Mouse (Mus musculus) induced T-regulatory cell, adult 2 months (primary cell): ENCODE data around the gene Smyd2.

Experiments
- DNase-seq: peaks from one replicate; pipeline ENCODE4 v3.0.0-alpha.2; 2012; ENCODE audit warnings: low read depth

Smyd2 gene

DNA sequence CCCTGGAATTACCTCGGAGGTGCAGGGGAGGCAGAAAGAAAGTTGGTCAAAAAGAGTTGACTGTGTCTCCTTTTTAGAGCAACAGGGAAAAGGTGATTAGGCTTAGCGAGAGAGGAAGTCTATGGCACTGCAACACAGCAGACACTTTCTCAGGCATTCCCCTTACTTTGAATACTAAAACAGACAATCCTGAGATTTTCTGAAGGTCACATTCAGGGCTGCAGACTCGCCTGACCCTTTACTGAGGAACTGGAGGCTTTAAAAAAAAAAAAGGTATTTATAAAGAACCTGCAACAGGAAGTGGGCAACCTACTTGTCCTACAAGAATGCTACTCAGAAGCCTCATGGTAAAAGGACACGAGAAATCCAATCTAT is 5.0 kb downstream of the Smyd2 start:
- DNase-seq: no peak

GRCm38 (mm10) chr1:189916422-189917125 is 5.6 kb downstream of the Smyd2 start:
- no peak for DNase-seq

DNA sequence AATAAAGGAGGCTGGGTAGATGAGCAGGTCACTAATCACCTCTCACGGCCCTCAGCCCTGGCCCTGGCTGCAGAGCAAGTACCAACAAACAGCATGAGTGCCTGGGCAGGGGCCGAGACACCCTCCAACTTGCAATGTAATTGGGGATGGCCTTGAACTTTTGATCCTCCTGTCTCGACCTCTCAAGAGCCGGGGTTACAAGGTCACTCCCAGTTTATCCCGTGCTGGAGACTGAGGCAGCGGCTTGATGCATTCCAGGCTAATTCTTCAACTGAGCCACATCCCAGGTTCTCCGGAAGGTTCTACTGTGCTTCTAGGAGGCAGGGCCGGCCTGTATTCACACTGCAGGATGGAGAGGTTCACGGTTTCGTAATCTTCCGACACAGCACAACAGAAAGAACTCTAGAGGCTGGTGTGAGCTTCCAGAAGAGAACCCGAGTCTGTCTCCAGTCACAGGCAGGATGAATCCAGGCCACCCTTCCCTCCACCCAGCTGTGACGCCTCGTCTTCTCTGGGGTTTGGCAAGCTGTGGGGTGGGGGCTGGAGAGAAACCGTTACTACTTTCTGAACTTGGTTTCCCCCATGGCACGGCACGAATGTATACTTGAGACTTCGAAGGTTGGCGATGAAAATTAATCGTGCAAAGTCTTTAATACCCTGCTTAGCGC is 8.9 kb downstream of the Smyd2 start:
- DNase-seq: no peak

DNA sequence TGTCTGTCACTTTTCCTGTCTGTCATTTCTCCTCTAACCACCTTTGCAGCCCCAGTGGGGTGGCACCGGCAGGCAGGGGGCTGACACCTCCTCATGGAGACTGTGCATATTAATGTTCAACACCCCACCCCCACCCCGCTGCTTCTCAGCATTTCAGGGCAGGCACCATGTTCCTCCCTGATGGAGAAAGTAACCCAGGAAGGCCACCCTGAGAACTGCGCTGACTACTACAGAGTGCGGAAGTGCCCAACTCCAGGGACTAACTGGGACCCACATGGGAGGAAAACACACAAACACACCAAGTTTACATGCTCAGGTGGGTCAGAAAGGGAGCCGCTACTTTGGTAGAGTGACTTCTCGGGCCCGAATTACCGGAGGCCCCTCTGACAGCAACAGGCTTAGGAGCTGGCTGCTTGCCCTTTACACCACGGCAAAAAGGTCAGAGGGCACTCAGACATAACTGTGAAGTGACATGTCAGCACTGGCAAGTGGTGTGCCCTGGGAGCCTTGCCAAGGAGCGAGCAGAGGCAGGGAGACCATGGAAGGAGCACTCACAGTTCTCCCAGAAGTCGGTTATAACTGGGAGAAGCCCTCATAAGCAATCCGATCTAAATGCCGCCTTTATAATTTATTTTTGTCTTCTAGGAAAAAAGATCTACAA is 11.3 kb downstream of the Smyd2 start:
- no peak for DNase-seq

DNA sequence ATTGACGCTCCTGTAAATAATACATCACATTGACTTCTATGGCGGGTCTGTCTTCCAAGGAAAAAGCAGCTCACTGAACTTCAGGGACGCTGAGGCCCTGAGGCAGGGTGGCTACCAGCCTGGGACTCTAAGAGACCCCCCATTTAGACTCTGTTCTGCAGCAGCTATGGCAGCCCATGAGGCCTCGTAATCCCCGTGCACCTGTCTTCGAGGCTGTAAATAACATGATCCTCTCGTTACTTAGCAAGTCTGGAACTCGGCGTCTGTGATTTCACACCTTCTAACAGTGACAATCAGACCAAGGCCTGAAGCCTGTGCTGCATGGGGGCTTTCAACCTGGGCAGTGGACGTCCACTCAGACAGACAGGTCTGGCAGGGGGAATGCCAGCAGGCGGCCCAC is 19.0 kb downstream of the Smyd2 start:
- DNase-seq: no peak

DNA sequence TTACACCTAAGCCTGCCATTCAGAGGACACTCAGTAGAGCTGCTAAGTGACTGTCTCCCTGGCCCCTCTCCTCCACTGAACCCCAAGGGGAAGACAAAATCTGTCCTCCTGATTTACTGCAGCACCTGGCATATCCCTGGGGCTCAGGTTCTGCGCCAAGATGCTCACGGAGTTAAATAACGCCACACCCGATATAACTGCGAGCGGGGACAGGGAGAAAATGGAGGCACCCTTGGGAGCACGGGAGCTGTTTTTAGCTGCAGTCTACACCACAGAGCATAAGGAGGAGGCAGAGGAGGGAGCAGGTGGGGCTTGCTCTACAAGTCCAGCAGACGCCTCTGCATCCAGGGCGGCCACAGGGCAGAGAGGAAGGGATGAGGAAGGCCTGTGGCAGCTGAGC is 19.8 kb downstream of the Smyd2 start:
- no peak for DNase-seq

DNA sequence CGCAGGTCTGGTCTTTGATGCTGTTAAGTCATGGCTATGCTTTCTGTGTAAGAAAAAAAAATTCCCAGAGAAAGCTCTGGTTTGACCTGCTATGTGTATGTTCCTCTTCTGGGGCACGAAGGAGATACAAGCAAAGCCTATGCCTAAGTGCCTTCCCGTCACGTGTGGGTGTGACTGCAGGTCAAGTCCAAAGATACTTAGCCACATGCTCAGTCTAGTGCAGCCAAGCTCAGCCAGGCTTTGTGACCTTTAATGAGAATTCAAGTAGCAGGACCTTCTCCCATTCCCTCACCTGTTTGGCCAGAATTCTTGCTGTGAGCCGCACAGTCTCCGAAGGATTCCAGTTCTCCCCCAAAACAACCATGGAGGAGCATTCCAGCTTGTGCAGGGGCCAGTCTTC is 22.6 kb downstream of the Smyd2 start:
- DNase-seq: no peak

DNA sequence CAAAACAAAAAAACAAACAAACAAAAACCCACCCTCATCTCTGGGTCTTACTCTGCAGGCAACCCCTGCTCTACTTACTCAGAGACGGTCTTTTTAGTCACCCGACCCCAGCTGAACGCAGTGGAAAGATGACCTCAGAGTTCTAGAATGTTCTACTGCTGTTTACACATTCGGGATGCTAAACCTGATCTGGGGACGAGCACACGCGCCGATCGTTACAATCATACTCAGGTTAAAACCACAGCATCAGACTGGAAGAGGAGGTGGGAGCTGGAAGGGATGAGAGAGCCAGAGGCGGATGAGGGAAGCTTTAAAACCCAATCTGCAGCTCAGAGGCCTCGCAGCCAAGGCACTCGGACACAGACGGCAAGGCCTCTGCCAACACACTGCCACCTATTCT is 23.5 kb downstream of the Smyd2 start:
- no peak for DNase-seq

GRCm38 (mm10) chr1:189897861-189898260 is 24.3 kb downstream of the Smyd2 start:
- DNase-seq: no peak

DNA sequence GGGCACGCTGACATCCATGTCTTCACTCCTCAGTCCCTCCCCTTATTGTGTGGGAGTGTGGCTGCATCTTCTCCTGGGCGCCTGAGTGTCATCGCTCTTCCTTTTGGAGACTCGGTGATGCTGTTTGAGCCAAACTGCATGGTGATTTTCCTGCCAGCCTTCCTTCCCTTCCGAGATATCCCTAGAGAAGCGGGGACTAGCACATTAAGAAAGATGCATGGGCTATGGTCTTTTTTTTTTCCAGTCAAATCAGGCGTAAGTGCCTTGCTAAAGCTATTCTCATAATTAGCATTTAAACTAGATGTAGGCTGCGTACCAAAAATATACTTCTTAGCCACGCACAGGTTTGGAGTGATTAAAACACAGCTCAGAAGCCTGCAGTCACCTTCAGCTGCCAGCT is 28.0 kb downstream of the Smyd2 start:
- no peak for DNase-seq

DNA sequence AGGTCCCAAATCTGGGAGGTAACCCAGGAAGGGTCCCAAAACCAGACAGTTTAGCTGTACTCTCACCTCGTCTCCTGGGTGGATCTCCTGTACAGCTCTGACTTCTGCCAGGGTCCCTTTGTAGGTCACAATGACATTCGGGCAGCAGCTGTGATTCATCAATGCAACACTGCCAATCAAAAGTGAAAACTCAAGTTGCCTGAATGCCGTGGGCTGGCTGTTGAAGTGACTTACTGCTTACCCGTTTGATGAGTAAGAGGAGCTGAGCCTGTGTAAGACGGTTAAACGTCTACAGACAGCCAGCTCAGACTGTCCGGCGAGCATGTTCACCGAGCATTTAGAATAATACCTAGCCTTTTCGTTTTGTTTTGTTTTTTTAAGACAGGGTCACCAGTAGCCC is 33.4 kb downstream of the Smyd2 start:
- DNase-seq: no peak

GRCm38 (mm10) chr1:189887518-189887917 is 34.6 kb downstream of the Smyd2 start:
- peak; percentile 68 for DNase-seq

DNA sequence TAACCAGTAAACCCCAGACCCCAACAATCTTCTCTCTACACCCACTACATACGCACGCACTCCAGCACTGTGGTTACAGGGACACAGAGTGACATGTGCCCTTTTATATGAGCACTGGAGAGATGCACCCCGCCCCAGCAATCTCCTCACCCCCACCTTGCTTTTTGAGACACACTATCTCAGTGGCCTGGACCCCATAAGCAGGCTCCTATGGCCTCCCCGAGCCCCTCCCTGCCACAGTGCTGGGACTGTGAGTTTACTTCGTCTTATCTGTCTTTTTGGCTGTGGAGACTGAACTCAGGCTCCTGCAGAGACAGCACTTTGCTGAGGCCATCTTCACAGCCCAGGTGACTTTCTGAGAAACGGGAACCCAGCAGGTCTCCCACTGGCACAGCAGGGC is 36.2 kb downstream of the Smyd2 start:
- no peak for DNase-seq

DNA sequence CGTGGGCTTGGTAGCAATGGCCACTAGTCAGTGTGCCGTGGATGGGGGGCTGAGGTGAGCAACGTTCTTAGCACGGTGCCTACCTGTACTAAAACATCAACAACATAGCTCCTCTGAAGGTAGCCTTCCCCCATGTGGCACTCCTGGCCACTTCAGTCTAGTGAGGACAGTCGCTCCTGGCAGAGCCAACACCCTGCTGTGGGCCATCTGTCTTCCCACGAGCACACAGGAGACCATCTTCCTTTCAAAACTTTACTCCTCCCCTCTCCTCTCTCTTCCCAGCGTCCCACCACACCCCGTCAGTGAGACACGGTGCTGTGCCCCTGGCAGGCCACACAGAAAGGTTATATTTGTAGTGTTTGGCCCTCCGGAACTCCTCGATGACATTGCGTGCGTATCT is 37.2 kb downstream of the Smyd2 start:
- no peak for DNase-seq

- peak; percentile 28 for DNase-seq
Measured at GRCm38 (mm10) chr1:189883531-189884170, 38.5 kb downstream of the Smyd2 start.

- DNase-seq: peak; percentile 58
Measured at GRCm38 (mm10) chr1:189882886-189883285, 39.3 kb downstream of the Smyd2 start.

DNA sequence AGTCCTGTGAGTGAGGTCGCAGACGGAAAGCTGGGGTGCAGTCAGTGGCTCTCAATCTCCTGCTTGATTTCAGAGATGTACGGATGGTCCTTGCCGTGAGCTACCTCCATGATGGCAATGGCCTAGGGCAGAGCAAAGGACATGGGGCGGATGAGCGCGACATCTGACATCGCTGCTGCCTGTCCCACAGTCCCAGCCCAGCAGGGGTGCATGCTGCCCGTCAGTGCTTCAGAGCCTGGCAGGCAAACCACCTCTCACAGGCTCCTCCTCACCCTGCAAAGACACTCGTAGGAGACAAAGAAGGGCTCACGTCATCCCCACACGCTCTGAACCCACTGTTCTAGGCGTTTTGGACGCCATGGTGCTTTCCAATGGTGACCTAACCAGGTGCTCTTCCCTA is 41.4 kb downstream of the Smyd2 start:
- no peak for DNase-seq

- no peak for DNase-seq
Measured at GRCm38 (mm10) chr1:189879965-189880364, 42.2 kb downstream of the Smyd2 start.

GRCm38 (mm10) chr1:189879212-189879611 is 43.0 kb downstream of the Smyd2 start:
- DNase-seq: no peak

- DNase-seq: no peak
Measured at GRCm38 (mm10) chr1:189876162-189876561, 46.0 kb downstream of the Smyd2 start.

GRCm38 (mm10) chr1:189875439-189875861 is 46.7 kb downstream of the Smyd2 start:
- no peak for DNase-seq

GRCm38 (mm10) chr1:189873591-189873990 is 48.6 kb downstream of the Smyd2 start:
- no peak for DNase-seq

GRCm38 (mm10) chr1:189872050-189872449 is 50.1 kb downstream of the Smyd2 start:
- DNase-seq: no peak
